Mouse (Mus musculus) liver (tissue): ENCODE measurements at regions not wholly inside any gene's neighbourhood (a gene's known extent, or its start where the extent isn't known, plus 50 kb on each side); places are given as distances from the start of the nearest gene placed in this dataset.
"Not testable (repeated sequence)": the region's sequence is repeated elsewhere in the genome, so short reads cannot be mapped to it uniquely, and the experiment has no call there.

Source experiments
- DNase-seq: peaks from one replicate; pipeline ENCODE4 v3.0.0-alpha.2; 2020; ENCODE audit warnings: mixed read lengths

- DNase-seq = not testable (repeated sequence)
Observed at GRCm38 (mm10) chr3:96374343-96374624, 77.8 kb downstream of the BC107364 start.

- DNase-seq = not testable (repeated sequence)
Observed at GRCm38 (mm10) chr3:96373600-96374342, 78.3 kb downstream of the BC107364 start.

GRCm38 (mm10) chr3:96362581-96362980, 68.8 kb upstream of the Fcgr1 start:
- DNase-seq = peak; percentile 3

- no peak for DNase-seq
Observed at GRCm38 (mm10) chr3:96360816-96361215, 67.0 kb upstream of the Fcgr1 start.

GRCm38 (mm10) chr3:96360214-96360536, 66.4 kb upstream of the Fcgr1 start:
- not testable (repeated sequence) for DNase-seq

GRCm38 (mm10) chr3:96359507-96360213, 65.9 kb upstream of the Fcgr1 start:
- not testable (repeated sequence) for DNase-seq

GRCm38 (mm10) chr3:96351623-96352022, 57.9 kb upstream of the Fcgr1 start:
- not testable (repeated sequence) for DNase-seq

- DNase-seq = not testable (repeated sequence)
Observed at GRCm38 (mm10) chr3:96350985-96351384, 57.2 kb upstream of the Fcgr1 start.

- DNase-seq = not testable (repeated sequence)
Observed at GRCm38 (mm10) chr3:96346543-96346942, 52.8 kb upstream of the Fcgr1 start.

- no peak for DNase-seq
Observed at GRCm38 (mm10) chr3:96343471-96344120, 49.8 kb upstream of the Fcgr1 start.
